Mouse (Mus musculus): ENCODE data around the gene Acot13.
A peak's percentile ranks its signal among the peaks of the same experiment; 100 is the strongest.
"Not testable (repeated sequence)": the region's sequence is repeated elsewhere in the genome, so short reads cannot be mapped to it uniquely, and the experiment has no call there.

Acot13 gene

DNA sequence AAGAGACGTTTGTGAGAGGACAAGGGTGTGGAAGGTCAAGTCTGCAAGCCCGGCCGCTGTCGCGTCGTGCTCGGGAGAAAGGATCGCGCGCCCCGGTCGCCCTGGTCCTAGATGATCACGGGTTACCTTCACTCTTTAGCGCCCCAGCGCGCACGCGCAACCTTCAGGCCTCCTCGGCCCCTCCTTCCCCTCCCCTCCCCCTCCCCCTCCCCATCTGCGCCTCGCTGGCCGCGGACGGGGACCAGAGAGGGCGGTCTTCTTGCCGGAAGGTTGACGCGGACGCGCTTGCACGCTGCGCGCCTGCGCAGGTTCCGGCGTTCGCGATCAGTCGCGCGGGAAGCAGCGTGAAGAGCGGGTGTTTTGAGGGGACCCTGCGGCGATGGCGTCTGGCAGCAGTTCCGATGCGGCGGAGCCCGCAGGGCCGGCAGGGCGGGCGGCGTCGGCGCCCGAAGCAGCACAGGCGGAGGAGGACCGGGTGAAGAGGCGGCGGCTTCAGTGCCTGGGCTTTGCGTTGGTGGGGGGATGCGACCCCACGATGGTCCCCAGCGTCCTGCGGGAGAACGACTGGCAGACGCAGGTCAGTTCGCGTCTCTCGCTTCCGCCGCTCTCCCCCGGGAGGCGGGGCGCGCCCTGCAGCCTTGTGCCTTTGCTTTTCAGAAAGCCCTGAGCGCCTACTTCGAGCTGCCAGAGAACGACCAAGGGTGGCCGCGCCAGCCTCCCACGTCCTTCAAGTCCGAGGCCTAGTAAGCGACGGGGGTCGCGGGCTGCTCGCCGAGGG lies at the start of gene Acot13, which contains the start of gene Tdp2:
Acot13 (minus strand) TSS at position 188 of the 778 bp plus-strand sequence.
Tdp2 (plus strand) TSS at position 327 of the 778 bp plus-strand sequence.
- peak; percentile 96 for DNase-seq (ENCODE audit: low read depth)

DNA sequence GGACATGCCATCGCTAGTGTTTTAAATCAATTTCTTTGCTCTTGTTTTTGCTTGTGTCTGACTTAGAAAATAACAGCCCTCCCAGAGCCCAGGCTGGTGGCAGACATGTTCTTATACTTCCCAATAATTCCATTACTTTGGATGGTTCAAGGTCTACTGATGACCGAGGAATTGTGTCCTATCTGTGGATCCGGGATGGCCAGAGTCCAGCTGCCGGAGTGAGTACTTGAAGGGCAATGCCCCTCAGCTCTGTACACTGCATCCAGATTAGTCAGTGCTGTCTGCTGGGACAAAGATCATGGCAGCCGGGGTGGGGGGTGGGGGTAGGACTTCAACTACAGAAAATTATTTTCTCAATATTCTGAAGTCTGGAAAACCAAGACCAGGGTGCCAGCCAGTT lies 49.4 kb upstream of the Acot13 start:
- DNase-seq (ENCODE audit: low read depth) = no peak

DNA sequence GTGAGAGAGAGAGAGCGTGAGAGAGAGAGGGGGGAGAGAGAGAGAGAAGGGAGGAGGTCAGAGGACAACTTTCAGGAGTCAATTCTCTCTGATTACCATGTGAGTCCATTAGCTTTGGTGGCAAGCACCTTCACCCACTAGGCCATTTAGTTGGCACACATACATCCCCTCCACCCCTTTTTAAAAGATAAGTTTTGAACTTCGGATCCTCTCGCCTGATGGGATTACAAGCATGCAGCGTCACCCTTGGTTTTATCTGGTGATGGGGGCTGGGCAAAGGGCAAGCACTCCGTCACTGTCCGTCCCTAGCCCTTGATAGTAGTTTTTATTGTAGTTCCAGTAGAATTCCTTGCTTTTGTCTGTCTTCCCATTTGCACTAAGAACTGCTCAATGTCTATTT lies 48.9 kb upstream of the Acot13 start:
- no peak for DNase-seq (ENCODE audit: low read depth)

DNA sequence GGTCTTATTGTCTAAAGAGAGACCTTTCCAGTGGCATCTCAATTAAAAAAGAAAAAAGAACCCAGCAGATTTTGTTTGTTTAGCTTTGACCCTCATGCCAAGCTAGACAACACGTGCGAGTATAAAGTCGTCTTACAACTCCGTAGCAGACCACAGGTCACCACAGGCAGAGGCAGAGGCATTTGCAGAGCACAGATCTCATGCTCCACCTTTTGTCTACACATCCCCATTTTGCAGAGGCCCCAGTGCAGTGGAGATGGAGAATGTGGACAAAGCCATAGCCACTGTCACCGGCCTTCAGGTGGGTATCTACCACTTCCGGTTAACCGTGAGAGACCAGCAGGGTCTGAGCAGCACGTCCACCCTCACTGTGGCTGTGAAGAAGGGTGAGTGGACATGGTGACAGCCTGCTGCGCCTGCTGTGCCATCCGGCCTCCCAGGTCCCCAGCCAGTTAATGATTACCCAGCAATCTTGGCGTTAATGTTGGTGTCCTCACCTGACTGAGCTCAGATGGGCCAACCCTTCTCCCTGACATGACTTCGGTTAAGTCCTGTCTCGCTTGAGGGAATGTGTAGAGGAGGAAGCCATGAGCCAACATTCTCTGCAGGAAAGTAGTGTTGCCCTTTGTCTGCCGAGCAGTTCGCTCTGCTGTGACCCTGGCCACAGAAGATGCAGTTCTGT lies 48.2 kb upstream of the Acot13 start:
- no peak for DNase-seq (ENCODE audit: low read depth)

DNA sequence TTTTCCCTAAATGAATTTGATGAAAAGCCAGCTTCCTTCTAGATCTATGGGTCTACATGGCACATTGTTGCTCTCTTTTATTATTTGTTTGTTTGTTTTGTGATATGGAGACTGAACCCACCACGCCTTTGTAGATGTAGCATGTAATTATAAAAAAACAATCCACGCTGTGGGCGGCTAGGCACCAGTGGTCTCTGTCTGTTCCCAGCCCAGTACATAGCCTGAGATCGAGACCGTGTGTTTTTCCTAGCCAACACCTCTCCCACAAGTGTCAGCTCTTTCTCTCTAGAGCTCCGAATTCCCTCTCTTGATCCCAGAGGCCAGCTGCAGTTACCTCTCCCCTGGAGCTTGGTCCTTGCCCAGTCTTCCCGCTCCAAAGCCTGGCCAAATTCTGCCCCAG lies 36.9 kb upstream of the Acot13 start:
- DNase-seq (ENCODE audit: low read depth) = no peak

DNA sequence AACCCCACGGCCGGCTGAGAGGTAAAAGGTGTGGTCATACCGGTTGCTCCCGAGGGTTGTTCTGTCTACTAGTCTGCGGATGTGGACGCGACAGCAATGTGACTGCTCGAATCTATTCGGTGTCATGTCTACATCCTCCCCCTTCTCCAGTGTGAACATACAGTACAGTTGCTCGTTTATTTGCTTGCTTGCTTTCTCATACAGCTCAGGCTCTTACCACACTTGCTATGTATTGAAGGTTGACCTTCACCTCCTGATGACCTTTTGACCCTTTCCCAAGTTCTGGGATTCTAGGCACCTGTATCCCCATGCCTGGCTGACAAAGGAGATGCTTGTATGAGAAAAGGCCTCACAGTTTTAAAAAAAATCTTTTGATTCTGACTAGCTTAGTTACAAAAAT lies 36.4 kb upstream of the Acot13 start:
- DNase-seq (ENCODE audit: low read depth) = no peak

DNA sequence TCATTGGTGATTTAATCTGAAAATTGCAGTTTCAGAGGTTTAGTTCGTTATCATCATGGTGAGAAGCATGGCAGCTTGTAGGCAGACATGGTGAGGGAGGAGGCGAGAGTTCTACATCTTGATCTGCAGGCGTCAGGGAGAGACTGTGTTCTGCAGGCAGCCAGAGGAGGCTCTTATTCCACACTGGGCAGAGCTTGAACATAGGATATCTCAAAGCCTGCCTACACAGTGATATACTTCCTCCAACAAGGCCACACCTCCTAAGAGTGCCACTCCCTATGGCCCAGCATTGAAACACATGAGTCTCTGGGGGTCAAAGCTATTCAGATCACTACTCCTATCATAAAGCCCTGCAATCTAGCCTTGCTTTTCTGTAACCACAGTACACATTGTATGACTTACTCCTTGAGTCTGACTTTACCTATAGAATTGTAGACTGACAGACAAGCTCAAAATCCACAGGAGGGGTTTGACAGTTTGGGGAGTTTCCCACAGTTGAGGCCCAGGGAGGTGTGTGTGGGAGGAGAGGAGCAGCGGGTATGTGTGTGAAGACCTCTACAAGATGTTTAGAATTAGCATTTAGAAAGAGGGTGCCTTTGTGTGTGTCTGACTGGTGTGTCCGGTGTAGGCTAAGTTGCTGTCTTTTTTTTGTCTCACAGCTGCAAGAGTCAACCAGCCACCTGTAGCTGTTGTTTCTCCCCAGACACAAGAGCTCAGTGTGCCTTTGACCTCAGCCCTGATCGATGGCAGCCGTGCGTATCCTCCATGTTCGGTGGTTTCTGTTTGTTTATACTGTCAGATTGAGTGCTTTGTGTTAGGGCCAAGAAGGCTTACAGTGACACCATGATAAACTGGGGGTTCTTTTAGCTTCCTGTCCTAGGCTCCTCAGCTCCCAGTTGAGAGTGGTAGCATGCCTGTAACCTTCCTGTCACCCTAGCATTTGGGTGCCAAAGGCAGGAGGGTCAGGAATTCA lies 35.4 kb upstream of the Acot13 start:
- DNase-seq (ENCODE audit: low read depth) = no peak

DNA sequence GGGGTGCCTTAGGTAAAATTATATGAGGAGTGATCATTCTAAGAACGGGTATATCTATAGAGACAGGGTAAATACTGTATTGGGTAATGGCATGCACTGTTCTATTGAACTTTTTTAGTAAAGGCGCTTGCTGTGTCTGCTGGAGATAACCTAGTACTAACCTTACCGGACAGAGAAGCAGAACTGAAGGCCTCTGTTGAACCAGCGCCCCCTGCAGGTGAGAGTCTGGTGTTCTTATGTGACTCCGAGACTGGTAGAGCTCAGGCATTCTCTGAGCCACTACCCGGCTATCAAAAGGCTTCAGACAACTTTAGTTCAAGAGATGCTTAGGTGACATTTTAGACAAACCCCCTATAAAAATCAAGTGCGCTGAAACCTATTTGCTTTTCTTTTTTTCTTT lies 31.2 kb upstream of the Acot13 start:
- peak; percentile 53 for DNase-seq (ENCODE audit: low read depth)

DNA sequence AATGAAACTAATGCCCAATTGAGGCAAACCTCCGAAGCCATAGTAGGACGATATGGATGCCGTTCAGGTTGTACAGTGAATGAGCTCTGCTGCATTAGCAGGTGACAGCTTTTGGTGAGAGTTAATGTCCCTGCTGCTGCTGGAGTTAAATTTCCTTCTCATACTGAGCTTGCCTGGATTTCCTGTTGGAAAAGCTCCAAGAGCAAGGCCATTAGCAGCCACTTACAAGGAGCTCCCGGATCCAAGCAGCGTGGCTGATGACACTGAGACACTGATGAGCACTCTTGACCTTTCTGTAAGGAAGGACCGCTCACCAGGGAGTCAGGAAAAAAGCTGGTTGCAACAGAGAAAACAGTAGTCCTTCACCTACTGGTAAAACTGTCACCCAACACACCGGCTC lies 30.7 kb upstream of the Acot13 start:
- no peak for DNase-seq (ENCODE audit: low read depth)

DNA sequence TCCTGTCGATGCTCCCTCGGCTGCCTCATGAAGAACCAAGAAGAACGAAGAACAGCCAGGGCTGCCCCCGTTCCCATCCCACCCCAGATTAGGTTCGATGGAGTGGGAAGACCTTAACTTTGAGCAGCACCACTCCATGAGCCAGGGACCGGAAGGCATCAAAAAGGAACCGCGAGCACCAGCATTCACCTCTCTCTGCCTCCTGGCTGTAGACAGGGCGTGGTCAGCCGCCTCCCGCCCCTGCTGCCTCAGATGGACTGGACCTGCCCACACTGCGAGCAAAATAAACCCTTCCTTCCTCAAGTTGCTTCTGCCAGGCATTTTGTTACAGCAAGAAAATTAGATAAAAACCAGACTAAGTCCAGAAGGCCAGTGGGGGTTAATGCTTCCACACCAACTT lies 29.7 kb upstream of the Acot13 start:
- DNase-seq (ENCODE audit: low read depth) = no peak

DNA sequence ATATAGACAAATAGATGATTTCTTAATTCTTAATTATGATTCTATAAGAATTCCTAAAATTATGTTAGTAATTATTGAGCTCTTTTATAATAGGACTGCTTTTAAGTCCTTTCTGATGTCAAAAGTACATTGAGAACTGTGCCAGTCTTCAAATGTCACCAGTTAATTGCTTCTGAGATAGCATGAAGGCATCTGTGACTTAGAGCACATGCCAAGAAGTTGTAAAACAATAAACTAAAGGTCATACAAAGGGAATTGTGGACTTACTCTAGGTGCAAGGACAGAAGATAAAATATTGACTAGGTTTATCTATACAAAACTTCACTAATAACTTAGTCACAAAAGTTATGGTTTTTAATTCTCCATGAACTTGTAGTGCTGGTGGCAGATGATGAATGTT lies 27.8 kb upstream of the Acot13 start:
- DNase-seq (ENCODE audit: low read depth) = no peak

DNA sequence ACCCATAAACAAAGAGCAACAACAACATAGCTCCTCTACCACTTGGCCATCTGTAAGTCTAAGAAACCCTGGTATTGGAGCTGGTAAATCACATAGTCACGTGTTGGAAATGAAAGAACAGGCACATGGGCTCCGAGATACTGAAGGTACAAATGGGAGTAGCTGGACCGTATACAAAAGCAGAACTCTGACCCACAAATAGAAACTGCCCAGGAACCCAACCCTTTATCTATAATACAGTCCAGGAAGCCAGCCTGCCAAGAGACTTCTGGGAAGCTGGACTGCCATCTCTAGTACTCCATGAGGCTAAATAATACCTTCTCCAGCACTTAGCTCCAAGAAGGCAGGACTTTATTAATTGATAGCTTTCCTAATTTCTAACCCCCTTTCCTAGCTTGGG lies 21.2 kb upstream of the Acot13 start:
- no peak for DNase-seq (ENCODE audit: low read depth)

DNA sequence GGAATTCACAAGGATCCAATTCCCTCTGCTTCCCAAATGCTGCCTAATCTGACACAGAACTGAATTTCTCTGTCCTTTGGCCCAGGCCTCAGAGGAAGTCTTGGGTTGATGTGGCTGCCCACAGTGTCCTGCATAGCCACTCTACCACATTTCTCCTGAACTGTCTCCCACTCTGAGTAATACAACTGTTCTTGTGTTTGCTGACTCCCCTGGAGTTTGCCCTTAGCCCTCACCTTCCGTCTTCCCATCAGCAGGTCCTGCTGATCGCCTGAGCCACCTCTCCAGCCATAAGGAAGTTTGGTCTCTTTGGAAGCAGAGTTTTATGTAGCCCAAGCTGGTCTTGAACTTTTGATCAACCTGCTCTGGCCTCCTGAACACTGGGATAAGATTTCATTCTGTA lies 20.6 kb upstream of the Acot13 start:
- no peak for DNase-seq (ENCODE audit: low read depth)

DNA sequence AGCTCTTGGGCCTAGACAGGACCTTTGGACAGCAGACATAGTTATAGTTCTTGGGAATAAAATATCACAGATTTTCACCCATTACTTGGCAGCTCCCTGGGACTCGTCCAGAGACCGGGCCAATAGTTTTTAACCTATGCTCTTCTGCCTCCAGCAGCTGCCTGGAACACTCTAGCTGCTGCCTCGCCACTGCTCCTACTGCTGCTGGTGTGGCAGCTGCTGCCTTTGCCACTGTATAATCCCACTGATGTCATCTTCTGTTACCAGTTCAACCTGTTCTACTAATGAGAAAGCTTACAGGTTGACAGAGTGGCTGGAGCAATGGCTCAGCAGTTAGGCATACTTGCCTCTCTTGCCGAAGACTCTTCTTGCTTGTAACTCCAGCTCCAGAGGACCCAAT lies 18.0 kb upstream of the Acot13 start:
- DNase-seq (ENCODE audit: low read depth) = no peak

DNA sequence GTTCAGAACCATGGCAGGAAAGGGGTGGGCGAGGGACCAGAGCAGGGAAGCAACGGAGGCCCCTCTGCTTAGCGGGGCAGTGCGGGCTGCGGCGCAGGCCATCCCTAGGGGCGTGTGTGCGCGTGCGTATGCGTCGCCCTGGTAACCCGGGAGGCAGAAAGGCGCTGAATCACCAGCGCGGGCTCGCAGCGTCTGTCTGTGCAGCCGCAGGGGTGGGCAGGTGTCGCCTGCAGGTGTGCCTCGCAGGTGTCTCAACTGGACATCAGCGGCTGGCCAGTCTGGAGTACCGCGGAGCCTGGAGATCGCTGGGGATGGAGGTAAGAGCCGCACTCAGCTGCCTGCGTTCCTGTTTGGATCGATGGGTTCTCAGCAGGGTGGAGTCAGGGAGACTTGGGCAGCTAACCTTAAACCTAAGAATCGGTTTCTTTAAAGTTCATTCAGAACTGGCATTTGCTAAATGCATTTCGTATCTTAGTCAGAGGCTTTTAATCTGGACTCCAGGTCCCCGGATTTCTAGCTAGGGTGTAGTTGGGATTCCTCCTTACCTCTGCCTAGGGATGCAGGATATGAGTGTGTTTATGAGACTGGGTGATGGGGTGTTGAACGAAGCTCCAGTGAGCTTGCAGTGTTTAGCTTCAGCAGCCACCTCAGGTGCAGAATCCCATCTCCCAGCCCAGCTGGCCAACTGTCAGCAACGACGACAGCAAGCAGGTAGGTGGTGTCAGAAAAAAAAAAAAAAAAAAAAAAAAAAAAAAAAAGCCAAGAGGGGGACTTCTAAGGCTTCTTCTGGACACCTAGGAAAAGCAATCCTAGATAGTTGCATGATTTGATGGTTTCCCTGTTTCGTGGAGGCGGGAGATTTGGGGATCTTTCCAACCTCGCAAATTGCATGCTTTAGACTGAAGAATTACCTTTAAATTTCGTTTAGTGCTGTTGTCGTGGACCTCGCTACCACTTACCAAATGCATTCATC lies 13.9 kb upstream of the Acot13 start, which contains the start of gene D130043K22Rik:
D130043K22Rik (plus strand) TSS at position 153 of the 973 bp plus-strand sequence.
- peak; percentile 17 for DNase-seq (ENCODE audit: low read depth)

DNA sequence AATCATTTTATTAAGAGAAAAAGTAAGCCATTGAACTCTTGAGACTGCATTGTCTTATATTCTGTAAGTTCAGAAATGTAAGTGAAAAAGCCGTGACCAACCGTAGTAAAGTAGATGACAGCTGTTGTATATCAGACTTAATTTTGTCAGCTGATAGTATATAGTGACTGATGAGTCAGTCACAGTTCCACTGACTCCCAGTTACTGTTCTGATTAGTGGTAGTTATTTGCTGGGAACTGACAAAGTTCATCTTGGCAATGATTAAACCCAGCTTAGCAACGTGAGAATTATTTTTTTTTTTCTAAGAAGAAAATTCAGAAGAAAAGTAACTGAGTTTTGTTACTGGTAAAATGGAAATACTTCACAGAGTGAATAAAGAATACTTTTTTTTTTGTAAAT lies 10.4 kb upstream of the Acot13 start:
- DNase-seq (ENCODE audit: low read depth) = no peak

DNA sequence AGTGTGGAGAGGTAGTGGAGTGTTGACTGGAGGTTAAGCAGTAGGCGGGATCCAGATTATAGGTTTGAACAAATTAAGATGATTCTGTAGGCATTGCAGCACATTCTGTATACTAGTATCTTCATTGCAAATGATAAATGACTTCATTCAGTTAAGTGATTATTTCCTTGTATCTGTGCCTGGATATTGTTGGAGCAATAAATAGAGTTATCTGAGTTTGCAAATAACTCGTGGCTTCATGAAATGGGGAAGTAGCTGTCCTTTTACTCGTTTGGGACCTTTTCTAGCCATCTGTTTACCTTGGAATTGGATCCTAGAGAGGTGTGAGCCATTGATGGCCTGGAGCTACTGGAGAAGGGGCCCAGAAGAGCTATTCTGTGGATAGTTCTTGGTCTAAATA lies 8.5 kb upstream of the Acot13 start:
- no peak for DNase-seq (ENCODE audit: low read depth)

DNA sequence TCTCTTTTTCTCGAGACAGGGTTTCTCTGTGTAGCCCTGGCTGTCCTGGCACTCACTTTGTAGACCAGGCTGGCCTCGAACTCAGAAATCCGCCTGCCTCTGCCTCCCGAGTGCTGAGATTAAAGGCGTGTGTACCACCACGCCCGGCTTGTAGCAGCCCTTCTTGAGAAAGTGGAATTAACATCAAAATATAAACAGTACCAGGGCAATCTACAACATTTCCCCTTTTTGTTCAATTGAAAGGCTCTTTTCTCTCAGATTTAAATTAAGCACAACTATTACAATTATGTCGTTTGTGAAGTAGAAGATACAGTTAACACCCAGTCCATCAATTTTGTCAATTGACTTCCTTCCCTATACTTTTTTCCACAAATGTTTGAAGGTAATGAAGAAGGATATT lies 6.4 kb upstream of the Acot13 start:
- DNase-seq (ENCODE audit: low read depth) = not testable (repeated sequence)

DNA sequence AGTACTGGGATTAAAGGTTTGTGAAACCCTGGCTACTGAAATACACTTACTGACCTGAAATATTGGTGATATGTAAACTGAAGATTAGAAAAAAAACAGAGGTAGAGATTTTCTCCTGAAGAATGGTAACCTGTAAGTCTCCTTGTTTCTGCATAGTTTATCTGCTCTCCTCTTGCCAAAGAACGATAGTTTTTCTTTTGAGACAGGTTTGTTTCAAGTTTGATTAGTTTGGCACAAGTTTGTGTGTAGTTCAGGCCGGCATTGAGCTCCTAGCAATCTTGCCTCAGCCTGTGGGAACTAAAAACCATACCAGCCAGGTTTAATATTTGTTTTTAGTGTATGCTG lies 1.4 kb upstream of the Acot13 start:
- DNase-seq (ENCODE audit: low read depth) = no peak

DNA sequence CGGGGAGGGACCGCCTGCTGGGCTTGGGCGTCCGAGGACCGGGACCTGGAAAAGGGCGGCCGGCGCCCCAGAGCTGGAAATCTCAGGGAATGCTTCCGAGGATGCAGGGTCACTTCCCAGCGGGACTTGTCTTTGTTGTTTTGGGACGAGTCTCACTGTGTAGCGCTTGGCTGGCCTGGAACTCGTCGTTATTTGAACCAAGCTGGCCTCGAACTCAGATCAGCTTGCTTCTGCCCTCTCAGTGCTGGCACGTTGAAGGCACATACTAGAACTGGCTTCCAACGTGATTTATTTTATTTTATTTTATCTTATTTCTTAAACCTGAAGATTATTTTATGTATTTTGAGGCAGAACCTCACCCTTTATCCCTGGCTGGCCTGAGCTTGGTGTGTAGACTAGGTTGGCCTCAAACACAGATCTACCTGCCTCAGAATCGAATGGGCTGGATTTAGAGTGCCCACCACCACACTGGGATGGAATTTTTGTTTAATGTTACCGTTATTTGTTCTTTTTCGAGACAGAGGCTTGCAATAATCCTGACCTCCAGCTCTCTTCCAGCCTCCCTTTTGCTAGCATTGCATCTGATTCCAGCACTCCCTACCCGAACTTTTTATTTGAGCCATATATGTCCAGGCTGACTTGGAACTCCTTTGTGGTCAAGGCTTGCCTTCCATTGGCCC lies 931 bp upstream of the Acot13 start:
- DNase-seq (ENCODE audit: low read depth) = no peak

Data from c-Kit-positive CD71-negative TER-119-negative erythroid progenitor cells, embryonic 14.5 days (primary cell).